Mouse (Mus musculus) CH12.LX (cell line): ENCODE results near the gene Nt5c2.

Experiments used
- CHD1 ChIP-seq: IDR thresholded peaks from 2 replicates; pipeline ENCODE4 v1.6.1; 2012; ENCODE audit warnings: low read depth, low read length, improper control_type of control experiment, inconsistent platforms
- CTCF ChIP-seq, 2 experiments: IDR thresholded peaks in 1 of 2; conservative IDR thresholded peaks in 1 of 2; 2 replicates each; pipeline ENCODE4 v1.5.1; 2011 to 2012; ENCODE audit warnings: low read depth in 2 of 2, low read length in 2 of 2, improper control_type of control experiment in 1 of 2, inconsistent platforms in 1 of 2, mild to moderate bottlenecking in 1 of 2, moderate library complexity in 1 of 2
- EP300 ChIP-seq: IDR thresholded peaks from 2 replicates; pipeline ENCODE4 v1.6.1; 2011; ENCODE audit warnings: low read length, improper control_type of control experiment
- ETS1 ChIP-seq: conservative IDR thresholded peaks from 2 replicates; pipeline ENCODE4 v1.6.1; 2012; ENCODE audit warnings: low read depth, mild to moderate bottlenecking, inconsistent platforms, low read length, improper control_type of control experiment, moderate library complexity
- GABPA ChIP-seq: IDR thresholded peaks from 2 replicates; pipeline ENCODE4 v1.6.1; 2012; ENCODE audit warnings: low read depth, low read length, improper control_type of control experiment, inconsistent platforms; ENCODE audit not compliant: insufficient replicate concordance
- HCFC1 ChIP-seq: IDR thresholded peaks from 2 replicates; pipeline ENCODE4 v1.6.1; 2012; ENCODE audit warnings: low read depth, mild to moderate bottlenecking, inconsistent platforms, low read length, improper control_type of control experiment
- JUN ChIP-seq: IDR thresholded peaks from 2 replicates; pipeline ENCODE4 v1.6.1; 2011; ENCODE audit warnings: low read depth, mild to moderate bottlenecking, low read length, improper control_type of control experiment, moderate library complexity; ENCODE audit not compliant: insufficient read depth
- JUND ChIP-seq: conservative IDR thresholded peaks from 2 replicates; pipeline ENCODE4 v1.6.1; 2011; ENCODE audit warnings: low read depth, low read length, improper control_type of control experiment
- MAX ChIP-seq: IDR thresholded peaks from 2 replicates; pipeline ENCODE4 v1.6.1; 2011; ENCODE audit warnings: low read length, improper control_type of control experiment
- MXI1 ChIP-seq: IDR thresholded peaks from 2 replicates; pipeline ENCODE4 v1.6.1; 2011; ENCODE audit warnings: mild to moderate bottlenecking, low read depth, low read length, improper control_type of control experiment
- NELFE ChIP-seq: IDR thresholded peaks from 2 replicates; pipeline ENCODE4 v1.6.1; 2011; ENCODE audit warnings: low read depth, low read length, improper control_type of control experiment
- POLR2A ChIP-seq: IDR thresholded peaks from 2 replicates; pipeline ENCODE4 v1.6.1; 2011; ENCODE audit warnings: low read depth, mild to moderate bottlenecking, improper control_type of control experiment, low read length
- TBP ChIP-seq: conservative IDR thresholded peaks from 2 replicates; pipeline ENCODE4 v1.6.1; 2011; ENCODE audit warnings: low read depth, low read length, improper control_type of control experiment
- ZNF384 ChIP-seq: IDR thresholded peaks from 2 replicates; pipeline ENCODE4 v1.6.1; 2012; ENCODE audit warnings: low read depth, low read length, improper control_type of control experiment, inconsistent platforms

- TF ChIP-seq EP300 (no peak), POLR2A (no peak), GABPA (no peak), CTCF (conservative IDR thresholded peaks at IDR 0.05 in 1 of 2, IDR thresholded peaks at IDR 0.05 in 1 of 2; ENCODE audit: low read depth in 2 of 2, low read length in 2 of 2) (peak; percentile 44 to 92), MXI1 (no peak), ETS1 (no peak), ZNF384 (peak; percentile 51), HCFC1 (no peak), JUND (no peak), TBP (no peak), NELFE (no peak), MAX (no peak), JUN (no peak), CHD1 (no peak)
Observed at GRCm38 (mm10) chr19:46869526-46869925, 145.4 kb downstream of the Nt5c2 start.
